Mouse (Mus musculus): ENCODE measurements around the gene Nop58.
A peak's percentile ranks its signal among the peaks of the same experiment; 100 is the strongest.
"Not testable (repeated sequence)": the region's sequence is repeated elsewhere in the genome, so short reads cannot be mapped to it uniquely, and the experiment has no call there.

Gene Nop58

GRCm38 (mm10) chr1:59719900-59720299 lies 35.1 kb downstream of the Nop58 start:
- peak; percentile 19 for DNase-seq (ENCODE audit: extremely low spot score)

DNA sequence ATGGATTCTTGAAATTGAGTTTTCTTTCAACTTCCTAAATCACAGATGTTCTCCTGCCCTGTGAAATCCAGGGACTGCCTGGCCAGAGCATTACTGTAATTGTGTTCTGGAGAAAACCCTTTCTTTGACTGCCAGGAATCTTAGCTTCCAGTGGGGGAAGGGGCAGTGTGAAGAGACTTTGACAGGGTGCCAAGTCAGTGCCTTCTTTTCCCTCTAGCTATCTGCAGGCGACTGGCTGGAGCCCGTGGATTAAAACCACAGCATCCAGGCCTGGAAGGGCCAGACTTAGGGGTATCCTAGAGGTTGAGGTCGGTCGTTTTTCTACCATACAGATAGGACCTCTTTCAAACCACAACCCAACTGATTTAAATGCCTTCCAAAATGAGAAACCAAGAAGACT lies 40.9 kb downstream of the Nop58 start:
- no peak for DNase-seq (ENCODE audit: extremely low spot score)

DNA sequence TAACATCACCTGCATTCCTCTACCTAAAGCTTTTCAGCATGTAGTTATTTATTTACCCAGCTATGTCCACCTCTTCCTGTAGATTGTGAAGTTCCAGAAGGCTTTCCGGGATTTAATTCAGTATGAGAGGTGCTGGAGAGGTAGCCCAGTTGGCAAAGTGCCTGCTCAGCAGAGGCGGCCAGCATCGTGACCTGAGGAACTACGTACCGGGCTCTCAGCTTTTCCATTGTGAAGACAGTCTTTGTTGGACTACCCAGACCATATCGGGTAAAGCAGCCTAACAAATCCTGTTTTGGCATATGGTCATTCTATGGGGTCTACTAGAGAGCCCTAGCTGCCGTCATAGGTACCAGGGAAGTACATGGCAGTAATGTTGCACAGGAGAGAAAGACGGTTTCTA lies 45.3 kb downstream of the Nop58 start:
- no peak for DNase-seq (ENCODE audit: extremely low spot score)

DNA sequence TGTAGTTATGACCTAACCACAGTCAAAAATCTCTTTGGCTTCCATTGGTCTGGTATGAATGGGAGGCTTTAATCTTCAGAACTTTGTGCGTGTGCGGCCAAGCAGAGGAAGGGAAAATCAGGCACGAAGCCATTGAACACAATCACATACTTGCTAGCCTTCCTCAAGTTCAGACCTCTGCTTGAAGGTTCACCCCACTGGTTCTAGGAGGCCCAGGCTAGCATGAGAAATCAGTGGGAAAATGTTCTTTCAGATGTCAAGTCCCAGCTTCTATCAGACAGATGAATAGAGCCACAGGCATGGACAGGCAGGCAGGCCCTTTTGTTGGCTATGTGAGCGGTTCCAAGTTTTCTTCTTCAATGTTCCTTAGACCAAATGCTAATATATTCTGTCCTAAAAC lies 46.0 kb downstream of the Nop58 start:
- DNase-seq (ENCODE audit: extremely low spot score): no peak

DNA sequence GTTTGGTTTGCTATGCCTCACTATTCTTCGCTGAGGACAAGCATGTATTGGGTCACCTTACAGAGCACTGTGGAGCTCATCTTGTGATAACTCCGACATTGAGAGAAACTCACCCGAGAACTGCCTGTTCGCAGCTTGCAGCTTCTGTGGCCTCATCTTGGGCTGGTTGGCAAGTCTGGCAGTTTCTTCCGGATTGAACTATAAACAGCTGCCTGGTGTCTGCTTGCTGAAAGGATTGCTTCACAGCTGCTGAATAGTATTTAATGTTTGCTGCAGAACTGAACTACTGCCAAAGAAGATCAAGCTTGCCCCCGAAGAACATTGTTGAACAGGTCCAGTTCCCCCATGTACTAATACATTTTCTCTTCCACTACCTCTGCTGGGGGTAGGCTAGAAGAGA lies 49.3 kb downstream of the Nop58 start:
- no peak for DNase-seq (ENCODE audit: extremely low spot score)

- no peak for DNase-seq (ENCODE audit: extremely low spot score)
Measured at GRCm38 (mm10) chr1:59738768-59739414, 54.1 kb downstream of the Nop58 start.

DNA sequence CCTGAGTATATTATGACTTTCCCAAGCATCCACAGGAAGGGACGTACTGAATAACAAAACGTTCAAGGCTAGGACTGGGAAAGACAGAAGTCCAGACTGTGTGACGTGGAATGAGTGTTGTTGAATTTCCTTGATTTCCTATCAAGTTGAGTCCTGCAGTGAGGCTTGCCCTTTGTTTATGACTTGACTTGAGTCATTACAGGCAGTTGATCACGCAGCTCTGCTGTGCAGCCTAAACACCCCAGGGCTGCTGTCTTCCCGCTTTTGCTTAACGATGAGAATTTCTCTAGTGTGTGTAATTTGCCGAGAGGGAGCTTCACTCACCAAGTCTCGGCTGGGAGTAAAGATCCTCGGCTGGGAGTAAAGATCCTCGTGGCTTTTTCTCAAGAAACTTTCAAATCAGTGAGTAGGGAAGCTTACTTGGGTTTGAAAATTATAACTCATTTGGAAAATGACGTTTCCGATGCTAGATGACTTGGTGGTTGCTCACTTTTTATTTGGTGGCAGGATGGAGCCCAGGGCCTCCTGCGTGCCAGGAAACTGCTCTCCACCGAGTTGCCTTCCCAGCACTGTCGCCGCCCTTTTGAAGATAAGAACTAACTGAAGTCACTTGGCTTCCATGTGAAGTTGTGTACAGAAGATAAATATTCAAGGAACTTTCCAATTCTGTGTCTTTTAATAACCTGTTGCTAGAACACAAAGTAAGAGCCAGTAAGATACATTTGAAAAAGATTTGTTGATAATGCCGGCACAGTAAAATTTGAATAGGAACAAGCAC lies 55.0 kb downstream of the Nop58 start:
- no peak for DNase-seq (ENCODE audit: extremely low spot score)

- no peak for DNase-seq (ENCODE audit: extremely low spot score)
Measured at GRCm38 (mm10) chr1:59749047-59749446, 64.3 kb downstream of the Nop58 start.

GRCm38 (mm10) chr1:59749724-59750123 lies 65.0 kb downstream of the Nop58 start:
- DNase-seq (ENCODE audit: extremely low spot score): not testable (repeated sequence)

- DNase-seq (ENCODE audit: extremely low spot score): no peak
Measured at GRCm38 (mm10) chr1:59755298-59755697, 70.5 kb downstream of the Nop58 start.

GRCm38 (mm10) chr1:59758325-59758724 lies 73.6 kb downstream of the Nop58 start:
- no peak for DNase-seq (ENCODE audit: extremely low spot score)

GRCm38 (mm10) chr1:59762208-59762607 lies 77.4 kb downstream of the Nop58 start:
- no peak for DNase-seq (ENCODE audit: extremely low spot score)

DNA sequence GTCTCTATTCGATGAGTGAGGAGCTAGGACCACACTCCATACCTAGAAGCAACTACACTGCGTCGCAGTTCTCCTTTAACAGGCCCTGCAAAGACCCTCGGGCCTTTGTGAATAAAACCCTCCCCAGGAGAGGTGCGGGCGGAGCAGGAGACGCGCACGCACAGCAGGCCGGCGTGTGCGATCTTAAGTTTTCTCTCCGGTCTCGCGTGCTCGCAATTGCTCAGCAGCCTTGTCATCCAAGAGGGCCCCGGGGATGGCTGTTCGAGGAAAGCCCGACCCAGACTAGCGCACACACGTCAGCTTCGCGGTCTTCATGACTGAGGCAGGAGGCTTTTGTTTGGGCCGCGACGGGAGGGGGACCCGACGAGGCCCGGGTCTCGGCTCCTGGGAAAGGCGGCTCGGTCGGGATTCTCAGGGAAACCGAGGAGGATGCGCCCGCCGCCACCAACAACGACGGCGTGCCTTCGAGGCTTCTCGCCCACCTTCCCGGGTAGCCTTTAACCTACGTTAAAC lies 77.9 kb downstream of the Nop58 start:
- DNase-seq (ENCODE audit: extremely low spot score): no peak

DNA sequence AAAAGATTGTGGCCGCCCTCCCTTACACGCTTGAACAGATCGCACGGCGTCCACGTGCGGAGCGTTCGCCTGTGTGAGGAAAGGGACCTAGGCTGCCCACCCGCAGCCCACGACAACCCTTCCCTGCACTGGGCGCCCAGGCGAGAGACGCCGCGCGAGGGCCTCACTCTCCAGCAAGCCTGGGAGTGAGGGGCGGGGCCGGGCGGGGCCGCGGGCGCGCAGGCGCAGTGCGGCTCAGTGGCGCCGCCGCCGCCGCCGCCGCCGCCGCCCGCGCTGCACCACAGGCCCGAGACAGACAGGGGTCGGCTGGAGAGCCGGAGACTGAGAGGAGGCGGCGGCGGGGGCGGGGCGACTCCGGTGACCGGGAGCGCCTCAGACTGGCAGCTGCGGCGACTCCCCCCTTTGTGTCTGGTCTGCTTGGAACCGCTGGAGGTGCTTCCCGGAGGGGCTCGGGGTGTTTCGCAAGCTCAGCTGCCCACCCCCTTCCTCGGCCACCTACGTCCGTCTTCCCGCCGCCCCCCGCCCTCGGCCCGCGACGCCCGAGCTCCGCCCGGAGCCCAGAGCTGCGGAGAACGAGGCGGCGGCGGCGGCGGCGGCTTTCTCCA lies 78.5 kb downstream of the Nop58 start, which contains the start of gene Bmpr2:
TSS of gene Bmpr2 (plus strand) at position 237 of the 605 bp plus-strand sequence.
- peak; percentile 92 for DNase-seq (ENCODE audit: extremely low spot score)

DNA sequence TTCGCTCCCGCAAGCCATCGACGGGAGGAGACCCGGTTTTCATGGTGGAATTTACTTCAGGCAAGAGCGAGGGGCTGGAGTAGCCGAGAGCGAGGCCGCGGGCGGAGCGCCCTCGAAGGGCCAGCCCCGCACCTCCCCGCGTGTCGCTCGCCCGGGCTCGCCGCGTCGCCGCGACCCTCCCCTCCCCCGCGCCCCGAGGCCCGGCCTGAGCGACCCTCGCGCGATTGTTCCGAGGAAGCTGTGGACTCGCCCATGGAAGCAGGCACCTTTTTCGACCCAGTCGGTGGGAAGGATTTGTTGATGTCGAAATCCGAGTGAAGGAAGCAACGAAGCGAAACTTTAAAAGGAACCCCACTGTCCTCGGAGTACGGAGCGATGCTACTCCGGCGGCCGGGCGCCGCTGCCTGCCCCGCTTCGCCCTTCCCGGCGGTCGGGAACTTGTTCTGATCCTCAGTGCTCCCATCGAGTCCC lies 79.0 kb downstream of the Nop58 start:
- peak; percentile 79 for DNase-seq (ENCODE audit: extremely low spot score)

DNA sequence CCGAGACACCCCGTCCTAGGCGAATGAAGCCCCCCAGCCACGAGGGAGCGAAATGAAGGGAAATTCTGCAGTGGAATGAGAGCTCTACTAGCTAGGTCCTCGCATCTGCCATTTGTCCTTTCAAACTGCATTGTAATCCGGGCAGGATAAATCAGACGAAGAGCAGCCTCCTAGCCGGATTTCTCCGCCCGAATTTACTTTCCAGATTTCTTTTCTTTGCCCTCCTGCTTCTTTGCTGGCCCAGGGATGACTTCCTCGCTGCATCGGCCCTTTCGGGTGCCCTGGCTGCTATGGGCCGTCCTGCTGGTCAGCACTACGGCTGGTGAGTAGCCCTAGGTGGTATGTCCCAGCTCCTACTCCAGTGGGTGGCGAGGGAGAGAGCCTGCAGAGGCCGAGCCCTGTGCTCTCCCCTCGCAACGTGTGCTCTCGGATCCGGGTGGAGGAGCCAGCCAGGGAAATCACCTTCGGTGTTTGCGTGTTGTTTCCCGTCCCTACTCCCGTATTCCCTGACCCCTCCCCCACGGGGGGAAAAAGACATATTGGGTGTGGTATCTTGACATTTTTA lies 79.7 kb downstream of the Nop58 start:
- peak; percentile 66 for DNase-seq (ENCODE audit: extremely low spot score)

GRCm38 (mm10) chr1:59765279-59765678 lies 80.5 kb downstream of the Nop58 start:
- no peak for DNase-seq (ENCODE audit: extremely low spot score)

GRCm38 (mm10) chr1:59766626-59767025 lies 81.9 kb downstream of the Nop58 start:
- no peak for DNase-seq (ENCODE audit: extremely low spot score)

Measured in embryo, embryonic 9.5 days (tissue).